Mouse (Mus musculus): ENCODE results near the gene Asphd2.

The Asphd2 gene

DNA sequence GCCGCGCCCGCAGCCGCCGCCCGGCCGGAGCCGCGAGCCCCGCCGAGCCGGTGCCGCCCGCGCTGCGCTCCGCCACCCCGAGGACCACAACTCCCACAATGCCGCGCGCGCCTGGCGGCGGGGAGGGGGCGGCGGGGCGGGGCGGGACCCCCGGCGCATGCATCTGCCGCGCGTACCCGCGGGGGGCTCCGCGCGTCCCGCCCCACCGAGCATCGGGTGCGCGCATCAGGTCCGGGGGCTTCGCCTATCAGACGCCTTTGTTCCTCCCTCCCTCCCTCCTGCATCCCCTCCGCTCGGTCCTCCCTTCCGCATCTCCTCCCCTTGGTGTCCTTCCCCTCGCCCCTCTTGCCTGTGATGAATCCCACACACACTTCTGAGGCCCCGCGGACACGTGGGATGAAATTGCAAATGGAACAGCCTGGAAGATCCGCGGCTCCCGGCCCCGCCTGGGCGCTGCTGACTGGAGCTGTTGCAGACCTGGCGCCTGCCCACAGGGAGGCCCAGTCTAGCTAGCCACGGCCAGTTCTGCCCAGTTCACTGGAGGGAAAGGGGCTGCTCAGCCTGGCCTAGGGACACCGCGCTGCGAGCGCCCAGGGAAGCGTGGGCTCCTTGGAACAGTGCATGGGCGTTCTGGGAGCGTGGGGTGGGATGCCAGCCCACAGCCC, at the start of gene Asphd2:
Gene Asphd2, minus strand, starts transcription at position 88 of the 665 bp plus-strand sequence.
- DNase-seq (ENCODE audit: low read depth, low spot score) = peak; percentile 70

GRCm38 (mm10) chr5:112438535-112438934, 43.9 kb upstream of the Asphd2 start:
- DNase-seq (ENCODE audit: low read depth, low spot score) = no peak

- DNase-seq (ENCODE audit: low read depth, low spot score) = peak; percentile 60
Observed at GRCm38 (mm10) chr5:112433004-112433403, 38.3 kb upstream of the Asphd2 start.

DNA sequence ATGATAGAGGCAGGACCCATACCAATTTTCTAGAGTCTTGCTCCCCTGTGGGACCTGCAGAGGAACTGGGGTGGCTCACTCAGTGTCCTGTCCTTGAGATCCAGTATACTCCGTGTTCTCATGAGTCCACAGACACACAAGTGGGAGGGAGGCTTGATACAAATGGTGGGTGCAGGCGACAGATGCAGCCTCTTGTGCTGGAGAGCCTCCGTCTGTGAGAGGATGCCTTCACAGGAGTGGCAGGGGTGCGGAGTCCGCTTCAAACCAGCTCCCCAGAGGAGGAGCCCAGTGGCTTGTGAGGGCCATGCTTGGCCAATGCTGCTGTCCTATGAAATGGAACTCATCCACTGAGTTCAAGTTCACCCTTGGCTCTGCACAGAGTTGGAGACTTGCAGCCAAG, 37.4 kb upstream of the Asphd2 start:
- no peak for DNase-seq (ENCODE audit: low read depth, low spot score)

- no peak for DNase-seq (ENCODE audit: low read depth, low spot score)
Observed at GRCm38 (mm10) chr5:112431120-112431775, 36.6 kb upstream of the Asphd2 start.

DNA sequence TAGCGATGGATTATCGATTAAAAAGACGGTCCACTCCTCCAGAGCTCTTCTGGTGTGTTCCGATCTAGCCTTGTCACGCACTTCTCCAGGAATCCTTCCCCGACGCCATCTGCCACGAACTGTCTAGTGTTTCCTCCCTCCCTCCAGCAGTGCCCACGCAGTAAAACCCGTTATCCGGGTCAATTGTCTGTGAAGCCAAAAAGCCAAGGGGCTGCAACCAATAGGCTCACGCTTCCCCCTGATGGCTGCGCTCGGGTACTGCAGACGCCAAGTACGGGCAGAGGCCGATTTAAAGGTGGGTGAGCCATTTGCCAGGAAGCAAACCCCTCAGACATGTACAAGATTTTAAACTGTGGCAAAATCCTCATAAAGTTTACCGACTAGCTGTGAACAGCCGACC, 34.3 kb upstream of the Asphd2 start:
- DNase-seq (ENCODE audit: low read depth, low spot score) = peak; percentile 71

- DNase-seq (ENCODE audit: low read depth, low spot score) = peak; percentile 68
Observed at GRCm38 (mm10) chr5:112427283-112427682, 32.6 kb upstream of the Asphd2 start.

DNA sequence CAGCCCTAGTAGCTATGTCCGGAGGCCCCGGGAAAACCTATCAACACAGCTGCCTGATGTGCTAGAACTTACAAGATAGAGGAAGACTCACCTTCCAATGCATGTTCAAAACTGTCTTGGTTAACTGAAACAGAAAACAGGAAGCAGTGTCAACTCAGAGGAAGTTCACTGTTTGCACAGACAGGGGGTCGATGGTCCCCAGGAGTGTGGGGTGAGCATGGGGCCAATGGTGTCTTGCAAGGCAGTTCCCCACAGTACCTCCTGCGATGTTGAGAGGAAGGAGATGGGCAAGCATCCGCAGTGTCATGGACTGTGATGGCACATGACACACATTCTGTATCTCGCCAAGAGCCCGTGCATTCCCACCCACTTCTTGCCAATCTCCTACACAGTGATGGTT, 32.0 kb upstream of the Asphd2 start:
- no peak for DNase-seq (ENCODE audit: low read depth, low spot score)

DNA sequence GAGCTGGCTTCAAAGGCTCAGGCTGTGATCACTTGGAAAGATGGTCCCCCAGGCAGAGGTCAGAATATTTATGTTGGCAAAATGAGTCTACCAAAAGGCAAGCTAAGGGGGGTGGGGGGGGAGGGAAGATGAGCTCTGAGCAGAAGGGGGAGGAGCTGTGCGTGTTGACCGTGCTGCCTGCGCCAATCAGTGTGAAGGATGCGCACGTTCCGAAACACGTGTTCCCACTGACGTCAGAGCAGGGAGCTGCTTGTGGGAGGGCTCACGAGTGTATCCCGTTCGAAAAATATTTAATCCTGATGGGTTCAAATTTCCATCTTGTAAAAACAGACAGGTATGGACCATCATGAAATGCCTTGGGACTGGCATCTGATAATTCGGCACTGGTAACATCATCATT, 24.9 kb upstream of the Asphd2 start:
- DNase-seq (ENCODE audit: low read depth, low spot score) = peak; percentile 25

DNA sequence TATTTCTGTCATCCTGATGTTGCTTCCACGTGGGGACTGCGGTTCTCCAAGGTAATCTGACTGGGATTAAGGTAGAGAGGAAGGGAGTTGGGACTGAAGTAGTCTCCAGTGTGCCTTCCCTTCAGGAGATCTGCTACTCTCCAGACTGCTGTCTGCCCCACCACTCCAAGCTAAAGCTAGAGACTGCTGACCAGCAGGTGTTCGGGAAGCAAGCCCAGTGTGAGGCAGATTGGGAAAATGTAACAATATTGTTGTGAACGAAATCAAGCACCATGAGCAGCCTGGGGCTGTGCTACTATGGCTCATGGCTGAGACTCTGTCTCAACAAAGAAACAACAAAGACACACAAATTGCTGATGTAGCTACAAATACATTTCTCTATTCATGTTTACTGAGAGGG, 23.4 kb upstream of the Asphd2 start:
- no peak for DNase-seq (ENCODE audit: low read depth, low spot score)

- DNase-seq (ENCODE audit: low read depth, low spot score) = no peak
Observed at GRCm38 (mm10) chr5:112416673-112417072, 22.0 kb upstream of the Asphd2 start.

- peak; percentile 29 for DNase-seq (ENCODE audit: low read depth, low spot score)
Observed at GRCm38 (mm10) chr5:112412781-112413180, 18.1 kb upstream of the Asphd2 start.

DNA sequence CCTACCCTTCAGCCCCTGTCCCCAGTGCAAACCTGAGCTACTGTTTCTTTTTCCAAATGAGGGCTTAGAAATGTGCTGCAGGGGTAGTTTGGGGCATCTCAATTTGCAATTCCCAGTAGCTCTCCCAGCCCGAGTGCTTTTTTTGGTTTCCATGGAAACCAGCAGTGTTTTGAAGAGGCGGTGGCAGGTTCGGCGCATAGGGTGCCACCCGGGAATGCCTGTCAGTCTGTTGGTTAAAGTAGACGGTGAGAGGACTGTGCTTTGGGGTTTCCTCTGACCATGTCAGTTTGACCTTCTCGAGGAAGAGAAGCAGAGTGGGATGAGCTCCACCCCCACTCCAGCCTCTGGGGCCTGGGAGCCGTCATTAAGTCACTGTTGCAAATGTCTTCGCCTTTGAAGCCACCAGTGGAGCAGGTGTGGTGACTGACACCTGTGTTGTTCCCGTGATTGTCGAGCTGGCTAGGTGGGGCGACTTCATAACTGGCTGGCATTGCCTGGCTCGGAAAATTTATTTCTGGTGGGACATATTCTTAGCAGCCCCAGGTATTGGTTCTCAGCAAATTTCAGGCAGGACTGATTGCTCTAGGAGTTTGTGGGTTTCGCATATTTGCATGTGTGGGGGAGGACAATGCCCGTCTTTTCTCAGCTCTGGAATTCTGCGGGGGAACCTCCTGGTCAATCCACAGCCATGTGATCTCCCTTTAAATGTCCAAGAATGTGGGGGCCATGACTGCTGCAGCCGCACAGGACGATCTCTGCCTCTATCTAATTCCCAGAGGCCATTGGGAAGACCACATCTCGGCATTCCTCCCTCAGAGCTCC, 17.1 kb upstream of the Asphd2 start:
- peak; percentile 67 for DNase-seq (ENCODE audit: low read depth, low spot score)

DNA sequence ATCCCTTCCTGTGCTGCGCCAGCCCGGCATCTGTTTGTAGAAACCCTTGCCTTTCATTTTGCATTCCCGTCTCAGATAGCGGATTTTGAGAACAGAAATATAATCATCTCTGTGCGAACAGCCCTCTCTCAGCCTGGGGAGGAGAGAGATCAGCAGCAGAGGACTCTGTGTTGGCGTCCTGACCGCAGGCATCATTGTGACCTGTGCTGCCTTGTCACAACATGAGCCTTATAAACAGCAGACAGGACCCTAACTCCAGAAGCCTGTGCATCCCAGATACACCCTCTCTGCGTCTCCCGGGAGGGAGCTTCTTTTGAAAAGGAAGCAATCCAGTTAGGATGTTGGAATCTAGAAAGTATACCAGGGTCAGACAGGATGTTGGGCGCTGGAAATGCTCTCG, 16.4 kb upstream of the Asphd2 start:
- DNase-seq (ENCODE audit: low read depth, low spot score) = no peak

DNA sequence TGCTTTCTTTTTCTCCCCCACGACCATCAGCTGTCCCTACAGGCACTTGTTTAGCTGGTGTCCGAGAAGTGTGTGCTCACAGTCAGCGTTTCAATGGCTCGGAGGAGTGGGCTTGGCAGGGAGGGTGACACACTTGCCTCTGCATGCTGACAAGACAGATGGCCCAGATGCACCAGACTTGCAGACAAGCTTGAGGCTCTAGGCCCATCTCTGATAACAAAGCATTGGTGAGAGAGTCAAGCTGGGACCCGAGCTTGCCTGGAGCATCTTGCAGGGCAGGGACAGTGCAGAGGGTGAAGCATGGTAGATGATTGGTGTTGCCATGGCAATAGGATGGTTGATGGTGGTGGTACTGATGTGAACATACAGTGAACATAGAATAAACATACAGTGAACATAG, 14.6 kb upstream of the Asphd2 start:
- no peak for DNase-seq (ENCODE audit: low read depth, low spot score)

DNA sequence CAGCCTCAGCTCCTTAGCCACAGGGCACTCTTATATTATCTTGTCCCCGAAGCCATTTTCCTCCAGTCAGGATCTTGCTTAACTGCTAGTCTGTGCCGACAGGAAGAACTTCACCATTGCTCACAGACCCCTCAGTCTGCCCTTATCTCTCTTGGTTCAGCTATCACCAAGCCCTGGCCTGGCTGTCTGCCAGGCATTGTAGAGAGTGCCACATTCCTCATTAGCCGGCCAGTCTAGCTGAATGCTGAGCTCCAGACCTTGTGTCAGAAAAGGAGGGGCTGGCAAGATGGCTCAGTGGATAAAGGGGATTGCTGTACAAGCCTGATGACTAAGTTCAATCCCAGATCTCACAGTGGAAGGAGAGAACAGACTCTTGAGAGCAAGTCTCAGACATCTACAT, 11.4 kb upstream of the Asphd2 start:
- DNase-seq (ENCODE audit: low read depth, low spot score) = no peak

DNA sequence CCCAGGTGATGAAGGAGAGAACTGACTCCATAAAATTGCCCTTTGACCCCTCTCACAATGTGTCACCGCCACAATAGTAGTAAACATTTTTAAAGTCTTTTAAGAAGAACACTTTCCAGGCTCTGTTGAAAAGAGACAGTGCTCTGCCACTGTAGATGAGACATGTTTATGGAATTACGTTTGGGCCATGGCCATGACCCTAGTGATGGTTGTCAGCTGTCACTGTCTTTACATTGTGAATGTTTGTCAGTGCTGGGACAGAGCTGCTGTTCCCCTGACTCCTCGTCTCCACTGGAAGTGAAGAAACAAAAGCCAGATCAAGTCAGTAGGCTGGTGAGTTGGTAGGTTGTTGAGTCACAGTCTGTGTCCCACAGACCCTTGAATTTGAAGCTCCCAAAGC, 7.8 kb upstream of the Asphd2 start:
- DNase-seq (ENCODE audit: low read depth, low spot score) = no peak

- no peak for DNase-seq (ENCODE audit: low read depth, low spot score)
Observed at GRCm38 (mm10) chr5:112399284-112399683, 4.6 kb upstream of the Asphd2 start.

DNA sequence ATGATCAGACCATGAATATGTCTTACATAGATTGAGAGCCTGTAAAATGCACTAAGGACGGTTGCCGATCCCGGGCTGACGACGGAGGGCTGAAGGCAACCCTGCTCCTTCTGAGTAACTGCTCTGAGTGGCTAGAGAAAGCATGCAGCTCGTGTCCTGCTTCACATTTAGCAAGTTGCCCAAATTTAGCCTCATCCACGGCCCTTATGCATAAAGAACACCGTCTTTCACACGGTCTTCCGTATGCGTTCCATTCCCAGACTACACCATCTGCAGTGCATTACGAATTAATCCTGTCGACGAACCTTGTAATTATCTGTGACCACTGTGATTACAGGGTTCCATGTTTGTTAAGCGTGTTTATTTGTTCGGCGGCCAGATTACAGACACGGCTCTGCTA, 1.4 kb upstream of the Asphd2 start:
- no peak for DNase-seq (ENCODE audit: low read depth, low spot score)

- DNase-seq (ENCODE audit: low read depth, low spot score) = no peak
Observed at GRCm38 (mm10) chr5:112394415-112394763, 277 bp downstream of the Asphd2 start.

GRCm38 (mm10) chr5:112393741-112394414, 788 bp downstream of the Asphd2 start:
- DNase-seq (ENCODE audit: low read depth, low spot score) = no peak

GRCm38 (mm10) chr5:112391676-112392323, 2.9 kb downstream of the Asphd2 start:
- peak; percentile 31 for DNase-seq (ENCODE audit: low read depth, low spot score)
